Mouse (Mus musculus): ENCODE data around the gene Cblb.

GRCm38 (mm10) chr16:52134631-52135227, 103.7 kb downstream of the Cblb start:
- TF ChIP-seq CTCF (IDR thresholded peaks at IDR 0.05; ENCODE audit: low read depth): no peak
- no peak for TF ChIP-seq EP300 (IDR thresholded peaks at IDR 0.05; ENCODE audit: low read depth)
